ENCODE assay signal across 10 mouse cellular contexts in genomic region chr9:35592903-35593302, GRCm38 (mm10). TPM values are rescaled to one million over a fixed set of nuclear protein-coding genes. Genes with fewer than 3 reads are reported as not detected.
DNase-seq lines count a peak whose midpoint lies in the region; ATAC-seq and TF ChIP-seq lines count a peak whose summit lies in the region.
"Had no signal": no experiment of that assay in that cellular context is flagged by ENCODE, and none has a peak within 500 bp of the region (broad histone marks: within the 10 kb centered on the region; RNA-seq: fewer than 3 reads in every experiment).

No protein-coding gene starts in this region.

- H3K9me3 ChIP-seq in forebrain, embryonic 14.5 days (replicated peaks; ENCODE audit: control insufficient read depth, low read length), result no peaks in the 10 kb centered on the region
- H3K9me3 ChIP-seq in forebrain, embryonic 10.5 days, result 0 out of 2 replicates have a peak, but pooled peaks cover 3% of the 10 kb centered on the region
- no peaks in the 10 kb centered on the region for H3K9me3 ChIP-seq in midbrain, embryonic 14.5 days (ENCODE audit: control insufficient read depth, low read length)
- no peaks in the 10 kb centered on the region for H3K9me3 ChIP-seq in midbrain, embryonic 13.5 days
- H3K9me3 ChIP-seq in hindbrain, postnatal 0 days (ENCODE audit: low read length), result no peaks in the 10 kb centered on the region
- no peaks in the 10 kb centered on the region for H3K9me3 ChIP-seq in neural tube, embryonic 15.5 days (replicated peaks)

- TF ChIP-seq CTCF in hindbrain, postnatal 0 days (IDR thresholded peaks at IDR 0.05; ENCODE audit: low read depth), result peak; percentile 77

- no peak overlapping the region for H3K27ac ChIP-seq in forebrain, embryonic 14.5 days (ENCODE audit: low read depth, low read length)
- no peak overlapping the region for H3K27ac ChIP-seq in forebrain, embryonic 10.5 days
- no peak overlapping the region for H3K27ac ChIP-seq in midbrain, embryonic 14.5 days (replicated peaks; ENCODE audit: low read depth, low read length)
- no peak overlapping the region for H3K27ac ChIP-seq in midbrain, embryonic 13.5 days
- no peak overlapping the region for H3K27ac ChIP-seq in hindbrain, postnatal 0 days
- H3K27ac ChIP-seq in neural tube, embryonic 15.5 days (replicated peaks), result no peak overlapping the region

- H3K4me2 ChIP-seq in forebrain, embryonic 14.5 days (ENCODE audit: low read length), result no peak overlapping the region
- H3K4me2 ChIP-seq in midbrain, embryonic 14.5 days (ENCODE audit: low read length), result no peak overlapping the region
- no peak overlapping the region for H3K4me2 ChIP-seq in midbrain, embryonic 13.5 days (replicated peaks)
- no peak overlapping the region for H3K4me2 ChIP-seq in hindbrain, postnatal 0 days (ENCODE audit: low read depth, low read length)
- no peak overlapping the region for H3K4me2 ChIP-seq in neural tube, embryonic 15.5 days

- WGBS in forebrain, embryonic 14.5 days, result 18% methylated on average over 2 of the region's 2 CpGs
- WGBS in forebrain, embryonic 10.5 days, result 26% methylated on average over 2 of the region's 2 CpGs
- WGBS in midbrain, embryonic 14.5 days, result 17% methylated on average over 2 of the region's 2 CpGs
- 10% methylated on average over 2 of the region's 2 CpGs for WGBS in midbrain, embryonic 13.5 days
- 14% methylated on average over 2 of the region's 2 CpGs for WGBS in hindbrain, postnatal 0 days
- 10% methylated on average over 2 of the region's 2 CpGs for WGBS in neural tube, embryonic 15.5 days

- H3K4me3 ChIP-seq in forebrain, embryonic 14.5 days (ENCODE audit: low read depth, low read length), result no peak overlapping the region
- no peak overlapping the region for H3K4me3 ChIP-seq in forebrain, embryonic 10.5 days
- H3K4me3 ChIP-seq in midbrain, embryonic 14.5 days (replicated peaks; ENCODE audit: low read depth, low read length), result no peak overlapping the region
- no peak overlapping the region for H3K4me3 ChIP-seq in midbrain, embryonic 13.5 days (replicated peaks)
- no peak overlapping the region for H3K4me3 ChIP-seq in hindbrain, postnatal 0 days (ENCODE audit: low read length)
- no peak overlapping the region for H3K4me3 ChIP-seq in neural tube, embryonic 15.5 days (replicated peaks)

- ATAC-seq in forebrain, embryonic 14.5 days, result no peak
- no peak for ATAC-seq in midbrain, embryonic 14.5 days (ENCODE audit: low FRiP score, low TSS enrichment)
- ATAC-seq in midbrain, embryonic 13.5 days, result no peak
- peak; percentile 59; the same call in 1 of the 2 replicates for ATAC-seq in hindbrain, postnatal 0 days
- no peak; the same call in 1 of the 2 replicates for ATAC-seq in neural tube, embryonic 15.5 days (ENCODE audit: low FRiP score)

- peak; percentile 43 for DNase-seq in forebrain, embryonic 14.5 days (ENCODE audit: low spot score)
- DNase-seq in forebrain, embryonic 10.5 days (ENCODE audit: extremely low spot score, low spot score), result no peak
- peak; percentile 51 for DNase-seq in midbrain, embryonic 14.5 days
- DNase-seq in hindbrain, postnatal 0 days (ENCODE audit: low spot score), result peak; percentile 63
- peak; percentile 45 for DNase-seq in retina, embryonic 14.5 days (ENCODE audit: low spot score)
- no peak for DNase-seq in urinary bladder, postnatal 25 days (ENCODE audit: low spot score)

- H3K9ac ChIP-seq in forebrain, embryonic 14.5 days (ENCODE audit: low read length), result no peak overlapping the region
- H3K9ac ChIP-seq in midbrain, embryonic 14.5 days (replicated peaks; ENCODE audit: low read length), result no peak overlapping the region
- no peak overlapping the region for H3K9ac ChIP-seq in midbrain, embryonic 13.5 days (replicated peaks)
- H3K9ac ChIP-seq in hindbrain, postnatal 0 days (replicated peaks; ENCODE audit: low read length), result no peak overlapping the region
- H3K9ac ChIP-seq in neural tube, embryonic 15.5 days (replicated peaks), result no peak overlapping the region

- no peaks in the 10 kb centered on the region for H3K27me3 ChIP-seq in forebrain, embryonic 14.5 days (replicated peaks; ENCODE audit: control insufficient read depth, insufficient read depth, low read length)
- H3K27me3 ChIP-seq in forebrain, embryonic 10.5 days (ENCODE audit: poor library complexity, severe bottlenecking), result no peaks in the 10 kb centered on the region
- H3K27me3 ChIP-seq in midbrain, embryonic 14.5 days (ENCODE audit: control insufficient read depth, insufficient read depth, low read length), result no peaks in the 10 kb centered on the region
- H3K27me3 ChIP-seq in midbrain, embryonic 13.5 days, result no peaks in the 10 kb centered on the region
- no peaks in the 10 kb centered on the region for H3K27me3 ChIP-seq in hindbrain, postnatal 0 days (ENCODE audit: insufficient read depth, low read length)
- H3K27me3 ChIP-seq in neural tube, embryonic 15.5 days (replicated peaks), result no peaks in the 10 kb centered on the region

- no peaks in the 10 kb centered on the region for H3K36me3 ChIP-seq in forebrain, embryonic 14.5 days (ENCODE audit: control insufficient read depth, insufficient read depth, low read length)
- no peaks in the 10 kb centered on the region for H3K36me3 ChIP-seq in forebrain, embryonic 10.5 days (replicated peaks)
- H3K36me3 ChIP-seq in midbrain, embryonic 14.5 days (ENCODE audit: control insufficient read depth, insufficient read depth, low read length), result no peaks in the 10 kb centered on the region
- no peaks in the 10 kb centered on the region for H3K36me3 ChIP-seq in midbrain, embryonic 13.5 days
- H3K36me3 ChIP-seq in hindbrain, postnatal 0 days (ENCODE audit: insufficient read depth, low read length), result no peaks in the 10 kb centered on the region
- no peaks in the 10 kb centered on the region for H3K36me3 ChIP-seq in neural tube, embryonic 15.5 days

- no peaks in the 10 kb centered on the region for H3K4me1 ChIP-seq in forebrain, embryonic 14.5 days (ENCODE audit: control insufficient read depth, insufficient read depth, low read length)
- no peaks in the 10 kb centered on the region for H3K4me1 ChIP-seq in forebrain, embryonic 10.5 days
- no peaks in the 10 kb centered on the region for H3K4me1 ChIP-seq in midbrain, embryonic 14.5 days (ENCODE audit: control insufficient read depth, insufficient read depth, low read length)
- H3K4me1 ChIP-seq in midbrain, embryonic 13.5 days (replicated peaks), result no peaks in the 10 kb centered on the region
- no peaks in the 10 kb centered on the region for H3K4me1 ChIP-seq in hindbrain, postnatal 0 days (ENCODE audit: insufficient read depth, low read length)
- H3K4me1 ChIP-seq in neural tube, embryonic 15.5 days, result no peaks in the 10 kb centered on the region

RNA-seq across cellular contexts. Expression of gene Pate4, which starts 18.8 kb away (rescaled TPM):
- polyA plus RNA-seq in forebrain, embryonic 14.5 days (2014; fragmentation: Nextera tagmentation; extraction: Ambion mirVana), result not detected in 2 replicates
- polyA plus RNA-seq in forebrain, embryonic 10.5 days (2016; fragmentation: Nextera tagmentation; extraction: Ambion mirVana), result not detected in 2 replicates
- not detected in 2 replicates for polyA plus RNA-seq in midbrain, embryonic 14.5 days (2014; fragmentation: Nextera tagmentation; extraction: Ambion mirVana)
- polyA plus RNA-seq in midbrain, embryonic 13.5 days (2015; fragmentation: Nextera tagmentation; extraction: Ambion mirVana), result not detected in 2 replicates
- total RNA-seq in hindbrain, postnatal 0 days (2014; rRNA removed), result not detected in 2 replicates
- polyA plus RNA-seq in hindbrain, postnatal 0 days (2015; fragmentation: Nextera tagmentation; extraction: Ambion mirVana), result not detected in 2 replicates
- not detected in 2 replicates for polyA plus RNA-seq in neural tube, embryonic 15.5 days (2015; fragmentation: Nextera tagmentation; extraction: Ambion mirVana)
- polyA plus RNA-seq: liver, embryonic 16.5 days; stomach, embryonic 14.5 days had no signal

RNA-seq across cellular contexts. Expression of gene Hyls1, which starts 22.7 kb away (rescaled TPM):
- polyA plus RNA-seq in forebrain, embryonic 14.5 days (2014; fragmentation: Nextera tagmentation; extraction: Ambion mirVana), result 26.1 and 29.2 TPM in 2 replicates
- 28.0 and 28.6 TPM in 2 replicates for polyA plus RNA-seq in forebrain, embryonic 10.5 days (2016; fragmentation: Nextera tagmentation; extraction: Ambion mirVana)
- polyA plus RNA-seq in midbrain, embryonic 14.5 days (2014; fragmentation: Nextera tagmentation; extraction: Ambion mirVana), result 16.4 and 21.3 TPM in 2 replicates
- 19.8 and 21.1 TPM in 2 replicates for polyA plus RNA-seq in midbrain, embryonic 13.5 days (2015; fragmentation: Nextera tagmentation; extraction: Ambion mirVana)
- total RNA-seq in hindbrain, postnatal 0 days (2014; rRNA removed), result 9.6 and 9.7 TPM in 2 replicates
- 9.5 and 11.8 TPM in 2 replicates for polyA plus RNA-seq in hindbrain, postnatal 0 days (2015; fragmentation: Nextera tagmentation; extraction: Ambion mirVana)
- 15.0 and 15.7 TPM in 2 replicates for polyA plus RNA-seq in neural tube, embryonic 15.5 days (2015; fragmentation: Nextera tagmentation; extraction: Ambion mirVana)

RNA-seq across cellular contexts. Expression of gene Pate2, which starts 22.8 kb away (rescaled TPM):
- 0.51 and 0.77 TPM in 2 replicates for polyA plus RNA-seq in forebrain, embryonic 14.5 days (2014; fragmentation: Nextera tagmentation; extraction: Ambion mirVana)
- 2.0 and 2.5 TPM in 2 replicates for polyA plus RNA-seq in forebrain, embryonic 10.5 days (2016; fragmentation: Nextera tagmentation; extraction: Ambion mirVana)
- 0.62 and 0.74 TPM in 2 replicates for polyA plus RNA-seq in midbrain, embryonic 14.5 days (2014; fragmentation: Nextera tagmentation; extraction: Ambion mirVana)
- polyA plus RNA-seq in midbrain, embryonic 13.5 days (2015; fragmentation: Nextera tagmentation; extraction: Ambion mirVana), result 1.4 and 2.1 TPM in 2 replicates
- total RNA-seq in hindbrain, postnatal 0 days (2014; rRNA removed), result 0.47 and 0.79 TPM in 2 replicates
- polyA plus RNA-seq in hindbrain, postnatal 0 days (2015; fragmentation: Nextera tagmentation; extraction: Ambion mirVana), result 0.41 and 0.67 TPM in 2 replicates
- 0.89 and 0.97 TPM in 2 replicates for polyA plus RNA-seq in neural tube, embryonic 15.5 days (2015; fragmentation: Nextera tagmentation; extraction: Ambion mirVana)

RNA-seq across cellular contexts. Expression of gene Pus3, which starts 34.5 kb away (rescaled TPM):
- polyA plus RNA-seq in forebrain, embryonic 14.5 days (2014; fragmentation: Nextera tagmentation; extraction: Ambion mirVana), result 21.9 and 23.9 TPM in 2 replicates
- polyA plus RNA-seq in forebrain, embryonic 10.5 days (2016; fragmentation: Nextera tagmentation; extraction: Ambion mirVana), result 20.4 and 22.9 TPM in 2 replicates
- polyA plus RNA-seq in midbrain, embryonic 14.5 days (2014; fragmentation: Nextera tagmentation; extraction: Ambion mirVana), result 16.5 and 18.8 TPM in 2 replicates
- polyA plus RNA-seq in midbrain, embryonic 13.5 days (2015; fragmentation: Nextera tagmentation; extraction: Ambion mirVana), result 17.8 and 19.5 TPM in 2 replicates
- 8.3 and 10.2 TPM in 2 replicates for total RNA-seq in hindbrain, postnatal 0 days (2014; rRNA removed)
- polyA plus RNA-seq in hindbrain, postnatal 0 days (2015; fragmentation: Nextera tagmentation; extraction: Ambion mirVana), result 12.2 and 13.7 TPM in 2 replicates
- polyA plus RNA-seq in neural tube, embryonic 15.5 days (2015; fragmentation: Nextera tagmentation; extraction: Ambion mirVana), result 15.5 and 16.9 TPM in 2 replicates

RNA-seq across cellular contexts. Expression of gene Ddx25, which starts 34.6 kb away (rescaled TPM):
- 21.0 and 22.9 TPM in 2 replicates for polyA plus RNA-seq in forebrain, embryonic 14.5 days (2014; fragmentation: Nextera tagmentation; extraction: Ambion mirVana)
- polyA plus RNA-seq in forebrain, embryonic 10.5 days (2016; fragmentation: Nextera tagmentation; extraction: Ambion mirVana), result 7.8 and 7.9 TPM in 2 replicates
- 27.2 and 32.4 TPM in 2 replicates for polyA plus RNA-seq in midbrain, embryonic 14.5 days (2014; fragmentation: Nextera tagmentation; extraction: Ambion mirVana)
- 18.2 and 19.1 TPM in 2 replicates for polyA plus RNA-seq in midbrain, embryonic 13.5 days (2015; fragmentation: Nextera tagmentation; extraction: Ambion mirVana)
- 19.7 and 19.8 TPM in 2 replicates for total RNA-seq in hindbrain, postnatal 0 days (2014; rRNA removed)
- polyA plus RNA-seq in hindbrain, postnatal 0 days (2015; fragmentation: Nextera tagmentation; extraction: Ambion mirVana), result 23.3 and 24.4 TPM in 2 replicates
- polyA plus RNA-seq in neural tube, embryonic 15.5 days (2015; fragmentation: Nextera tagmentation; extraction: Ambion mirVana), result 25.6 and 30.2 TPM in 2 replicates

Comparison
In these comparisons a context has a peak if more than half of its experiments do, and no peak if none do; other contexts are left out.
1. DNase-seq: peak in forebrain, embryonic 14.5 days (single experiment), midbrain, embryonic 14.5 days (single experiment), hindbrain, postnatal 0 days (single experiment) and retina, embryonic 14.5 days (single experiment); none in forebrain, embryonic 10.5 days (single experiment) and urinary bladder, postnatal 25 days (single experiment).